Mouse (Mus musculus): ENCODE measurements around the gene Tmem258.

GRCm38 (mm10) chr19:10174956-10175355 lies 28.9 kb upstream of the Tmem258 start:
- TF ChIP-seq MYOG (IDR thresholded peaks at IDR 0.05; ENCODE audit: control insufficient read depth in 1 of 3, insufficient read depth in 1 of 3, insufficient read length in 2 of 3, low read depth in 2 of 3) (no peak), POLR2A (IDR thresholded peaks at IDR 0.05; ENCODE audit: insufficient read length, low read depth) (no peak), E2F4 (IDR thresholded peaks at IDR 0.05; ENCODE audit: insufficient read depth) (no peak), MAX (IDR thresholded peaks at IDR 0.05; ENCODE audit: low read depth) (no peak), USF1 (IDR thresholded peaks at IDR 0.05; ENCODE audit: low read depth) (no peak), TCF12 (IDR thresholded peaks at IDR 0.05; ENCODE audit: insufficient read depth, poor library complexity, severe bottlenecking) (no peak), POLR2AphosphoS2 (IDR thresholded peaks at IDR 0.05; ENCODE audit: insufficient read length, low read depth) (no peak), MYOD1 (IDR thresholded peaks at IDR 0.05; ENCODE audit: control insufficient read depth in 1 of 3, insufficient read length in 2 of 3, low read depth in 2 of 3) (no peak), CEBPB (IDR thresholded peaks at IDR 0.05; ENCODE audit: insufficient read depth, poor library complexity, severe bottlenecking) (no peak), SRF (IDR thresholded peaks at IDR 0.05; ENCODE audit: control insufficient read depth, insufficient read length, low read depth) (no peak), REST (IDR thresholded peaks at IDR 0.05; ENCODE audit: insufficient read depth, insufficient read length) (no peak)
